Mouse (Mus musculus): ENCODE measurements around the gene Neurl1a. TPM values are rescaled to one million over a fixed set of nuclear protein-coding genes. Genes with fewer than 3 reads are reported as not detected.

Neurl1a gene
- total RNA-seq, 2 experiments from 2014 or later = 107 to 111 TPM

DNA sequence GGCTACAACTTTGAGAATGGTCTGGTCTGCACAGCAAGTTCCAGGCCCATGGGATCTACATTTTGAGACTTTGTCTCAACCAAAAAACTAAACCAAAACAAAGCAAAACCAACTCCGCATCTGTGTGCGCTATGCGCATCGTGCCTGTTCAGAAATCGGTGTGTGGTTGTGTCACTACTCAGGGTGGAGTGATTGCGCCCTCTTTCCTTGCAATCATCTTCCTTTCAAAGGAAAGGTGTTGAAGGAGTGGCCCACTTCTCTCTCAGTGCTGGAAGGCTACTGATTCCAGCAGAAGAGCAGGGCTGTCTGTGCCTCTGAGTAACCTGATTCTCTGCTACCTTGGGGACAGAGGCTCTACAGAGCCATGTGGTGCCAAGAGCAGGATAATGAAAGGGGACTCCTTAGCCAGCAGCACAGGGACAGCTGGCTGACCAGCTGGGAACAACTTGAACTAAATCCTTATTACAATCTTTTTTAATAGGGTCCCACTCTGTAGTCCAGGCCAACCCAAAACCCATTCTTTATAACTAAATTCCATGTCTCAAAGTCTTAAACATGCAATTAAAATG lies 15.4 kb upstream of the Neurl1a start:
- intact Hi-C loops (cut with DNase I) = no loop called here
- DNase-seq (ENCODE audit: extremely low spot score in 1 of 2, low spot score in 2 of 2) = no peak

DNA sequence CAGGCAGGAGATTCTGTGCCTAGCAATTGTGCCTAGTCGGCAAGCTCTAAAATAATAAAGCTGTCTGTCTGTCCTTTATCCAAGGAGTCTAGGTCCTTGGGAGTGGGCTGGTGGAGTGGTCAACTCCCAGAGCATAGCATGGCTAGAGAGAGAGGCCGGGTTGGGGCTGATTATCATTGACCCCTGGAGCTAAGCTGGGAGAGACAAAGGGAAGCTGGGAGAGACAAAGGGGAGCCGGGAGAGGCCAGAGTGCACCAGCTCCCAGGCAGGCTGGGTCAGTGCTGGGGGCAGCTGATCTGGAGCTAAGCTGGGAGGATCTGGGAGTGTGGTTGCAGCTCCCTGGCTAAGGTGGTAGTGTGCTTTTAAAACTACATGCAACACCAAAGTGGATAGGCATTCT lies 11.9 kb upstream of the Neurl1a start:
- intact Hi-C loops (cut with DNase I) = no loop called here
- no peak for DNase-seq (ENCODE audit: extremely low spot score in 1 of 2, low spot score in 2 of 2)

DNA sequence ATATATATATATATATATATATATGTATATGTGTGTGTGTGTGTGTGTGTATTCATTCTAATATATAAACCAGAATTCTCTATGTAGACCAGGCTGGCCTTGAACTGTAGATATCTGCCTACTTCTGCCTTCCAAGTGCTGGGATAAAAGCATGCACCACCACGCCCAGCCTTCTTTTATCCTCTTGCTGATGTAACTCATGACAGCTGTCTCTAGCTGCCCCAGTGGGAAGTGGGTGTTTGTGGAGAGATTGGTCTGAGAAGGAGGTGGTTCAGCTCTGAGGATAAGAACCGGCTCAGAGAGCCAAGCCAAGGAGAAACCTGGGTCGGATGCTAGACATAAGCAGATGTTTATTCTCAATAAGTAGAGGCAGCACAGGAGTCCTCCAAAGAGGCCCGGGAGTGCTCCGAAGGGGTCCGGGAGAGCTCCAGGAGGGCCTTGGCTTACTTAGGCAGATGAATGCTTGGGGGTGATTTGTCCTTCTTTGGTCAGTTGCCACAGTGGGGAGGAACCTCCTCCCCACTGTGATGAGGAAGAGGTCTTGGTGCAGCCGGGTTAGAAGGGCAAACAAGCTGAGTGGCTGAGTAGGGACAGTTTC lies 10.9 kb upstream of the Neurl1a start:
- no peak for DNase-seq (ENCODE audit: extremely low spot score in 1 of 2, low spot score in 2 of 2)
- intact Hi-C loops (cut with DNase I) = loop anchor here (2.0 kb wide), 1 partner anchor 47 kb away; no protein-coding TSS in a partner anchor

DNA sequence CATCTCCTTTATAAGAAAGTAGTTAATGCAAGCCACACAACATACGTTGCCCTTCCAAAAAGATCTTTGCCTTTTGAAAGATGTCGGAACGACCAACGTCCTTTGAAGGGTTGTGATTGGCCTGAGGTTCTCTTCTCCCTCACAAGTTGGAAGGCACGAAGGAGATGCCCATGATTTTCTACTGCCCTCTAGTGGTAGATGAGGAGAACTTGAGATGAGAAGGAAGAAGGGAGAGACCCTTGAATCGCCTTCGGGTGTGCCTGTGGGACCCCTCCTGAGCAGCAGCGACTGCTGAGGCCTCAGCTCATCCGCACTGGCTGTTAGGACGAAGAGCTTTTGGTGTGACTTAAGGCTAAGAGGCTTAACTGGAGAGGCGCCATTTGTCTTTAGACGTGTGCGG lies 10.4 kb upstream of the Neurl1a start:
- intact Hi-C loops (cut with DNase I) = loop anchor here (2.0 kb wide), 1 partner anchor 47 kb away; no protein-coding TSS in a partner anchor
- no peak for DNase-seq (ENCODE audit: extremely low spot score in 1 of 2, low spot score in 2 of 2)

DNA sequence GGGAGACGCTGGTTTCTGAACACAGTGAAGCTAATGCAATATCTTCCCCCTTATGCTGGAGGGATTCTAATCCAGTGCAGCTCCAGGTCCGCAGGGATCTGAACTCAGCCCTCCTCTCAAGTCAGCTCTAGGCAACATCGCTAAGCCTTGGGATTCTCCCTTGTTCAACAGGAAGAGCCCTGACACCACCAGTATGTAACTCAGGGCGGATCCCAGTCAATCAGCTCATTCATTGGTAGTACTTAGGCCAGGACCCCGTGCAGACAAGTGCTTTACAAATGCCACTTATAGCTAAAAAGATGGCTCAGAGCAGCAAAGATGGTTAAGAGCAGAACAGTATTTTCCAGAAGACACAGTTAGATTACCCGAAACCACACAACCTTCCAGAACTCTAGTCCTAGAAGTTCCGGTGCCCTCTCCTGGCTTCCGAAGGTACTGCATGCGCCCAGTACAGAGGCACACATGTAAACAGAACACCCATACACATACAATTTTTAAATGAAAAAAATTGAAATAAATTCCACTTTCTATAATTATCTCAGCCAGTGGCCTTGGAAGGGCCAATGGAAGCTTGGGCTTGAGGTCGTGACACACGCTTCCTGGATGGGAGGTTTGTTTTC lies 9.7 kb upstream of the Neurl1a start:
- DNase-seq (ENCODE audit: extremely low spot score in 1 of 2, low spot score in 2 of 2) = peak; percentile 75 to 87
- intact Hi-C loops (cut with DNase I) = loop anchor here (2.0 kb wide), 1 partner anchor 48 kb away; no protein-coding TSS in a partner anchor

DNA sequence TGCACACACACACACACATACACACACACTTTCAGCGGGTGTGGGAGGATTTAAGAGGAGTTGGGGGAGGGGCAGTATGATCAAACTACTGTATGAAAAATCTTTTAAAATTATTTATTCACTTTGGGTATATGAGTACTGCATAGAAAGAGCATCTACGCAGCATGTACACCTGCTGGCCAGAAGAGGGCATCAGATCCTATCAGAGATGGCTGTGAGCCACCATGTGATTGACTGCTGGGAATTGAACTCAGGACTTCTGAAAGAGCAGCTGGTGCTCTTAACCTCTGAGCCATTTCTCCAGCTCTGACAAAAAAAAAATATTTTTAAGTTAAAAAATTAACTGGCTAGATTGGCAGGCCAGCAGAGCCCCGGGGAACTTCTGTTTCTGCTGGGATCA lies 4.1 kb upstream of the Neurl1a start:
- intact Hi-C loops (cut with DNase I) = no loop called here
- DNase-seq (ENCODE audit: extremely low spot score in 1 of 2, low spot score in 2 of 2) = no peak

DNA sequence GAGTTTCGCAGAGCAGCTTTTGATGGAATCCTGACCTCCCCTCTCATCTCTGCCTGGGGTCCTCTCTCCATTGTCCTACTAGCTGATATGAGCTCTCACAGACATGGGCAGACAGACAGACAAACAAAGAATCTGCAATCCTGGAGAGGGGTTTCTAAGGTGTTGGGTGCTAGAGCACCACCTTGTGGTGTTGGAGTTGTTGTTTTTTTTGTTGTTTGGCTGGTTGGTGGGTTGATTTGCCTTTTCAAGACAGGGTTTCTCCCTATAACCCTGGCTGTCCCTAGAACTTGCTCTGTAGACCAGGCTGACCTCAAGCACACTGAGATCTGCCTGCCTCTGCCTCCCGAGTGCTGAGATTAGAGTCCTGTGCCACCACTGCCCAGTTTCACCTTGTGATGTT lies 3.1 kb upstream of the Neurl1a start:
- intact Hi-C loops (cut with DNase I) = loop anchor here (5.0 kb wide), 1 partner anchor 87 kb away; no protein-coding TSS in a partner anchor
- no peak for DNase-seq (ENCODE audit: extremely low spot score in 1 of 2, low spot score in 2 of 2)

DNA sequence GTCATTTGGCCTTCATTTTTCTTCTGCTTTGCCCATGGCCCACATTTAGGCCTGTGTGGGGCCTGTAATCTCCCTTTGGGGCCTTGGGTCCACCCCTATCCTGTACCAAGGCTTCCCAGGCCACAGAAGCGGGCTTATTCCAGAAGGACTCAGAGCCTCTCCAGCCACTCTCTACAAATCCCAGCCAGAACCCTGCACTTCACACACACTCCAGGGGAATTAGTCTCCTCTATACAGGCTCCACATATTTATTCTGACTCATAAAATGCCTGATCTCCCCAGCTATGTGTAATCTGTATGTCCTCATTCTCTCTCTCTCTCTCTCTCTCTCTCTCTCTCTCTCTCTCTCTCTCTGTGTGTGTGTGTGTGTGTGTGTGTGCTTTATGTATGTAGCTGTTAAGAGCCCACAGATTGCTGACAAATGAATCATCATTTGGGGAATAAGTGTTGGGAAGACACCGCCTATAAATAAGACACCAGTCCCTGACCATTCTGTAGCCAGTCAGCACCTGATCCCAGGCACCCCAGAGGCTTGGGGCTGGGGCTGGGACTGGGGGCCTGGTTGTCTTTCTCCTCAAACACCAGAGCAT lies 1.6 kb upstream of the Neurl1a start:
- no peak for DNase-seq (ENCODE audit: extremely low spot score in 1 of 2, low spot score in 2 of 2)
- intact Hi-C loops (cut with DNase I) = loop anchor here (5.0 kb wide), 1 partner anchor 85 kb away; no protein-coding TSS in a partner anchor

DNA sequence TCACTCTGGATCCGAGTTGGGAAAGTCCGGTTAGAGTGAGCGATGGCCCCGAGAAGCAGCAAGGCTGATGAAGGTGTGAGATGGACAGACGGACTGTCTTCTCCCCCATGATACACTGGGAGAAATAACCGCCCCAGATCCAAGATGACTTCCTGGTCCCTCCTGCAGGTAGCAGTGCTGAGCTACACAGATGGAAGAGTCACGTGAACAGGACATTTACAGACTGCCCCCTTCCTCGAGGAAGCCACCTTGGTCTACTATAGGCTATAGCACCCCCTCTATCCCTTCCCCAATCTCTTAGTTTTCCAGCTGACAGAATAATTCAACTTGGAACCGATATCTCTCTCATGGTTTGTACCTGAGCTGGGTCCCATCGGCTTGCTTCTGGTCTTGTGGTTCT lies 619 bp upstream of the Neurl1a start:
- DNase-seq (ENCODE audit: extremely low spot score in 1 of 2, low spot score in 2 of 2) = peak in 1 of 2 experiments; percentile 53
- intact Hi-C loops (cut with DNase I) = loop anchor here (2.0 to 5.0 kb wide), 2 partner anchors 84 to 161 kb away; no protein-coding TSS in a partner anchor

DNA sequence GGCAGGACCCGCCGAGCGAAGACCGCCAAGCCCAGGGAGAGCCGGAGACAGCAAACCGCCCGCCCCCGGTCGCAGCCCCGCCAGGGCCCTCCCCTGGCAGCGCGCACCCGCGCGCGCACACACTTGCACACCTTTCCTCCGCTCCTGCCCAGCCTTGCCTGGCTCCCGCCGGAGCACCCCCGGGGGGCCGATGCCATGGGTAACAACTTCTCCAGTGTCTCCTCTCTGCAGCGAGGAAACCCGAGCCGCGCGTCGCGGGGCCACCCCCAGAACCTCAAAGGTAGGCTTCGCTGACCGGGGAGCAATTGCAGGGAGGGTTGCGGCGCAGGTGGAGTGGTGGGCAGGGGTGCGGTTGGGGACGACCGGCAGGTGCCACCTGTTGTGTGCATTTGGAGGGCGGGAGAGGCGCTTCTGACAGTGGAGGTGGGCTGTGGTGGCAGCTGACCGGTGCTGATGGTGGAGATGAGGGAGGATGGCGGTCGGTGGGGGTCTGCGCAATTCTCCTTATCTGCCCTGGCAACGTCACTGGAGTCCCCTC lies 721 bp downstream of the Neurl1a start:
- intact Hi-C loops (cut with DNase I) = loop anchor here (2.0 to 5.0 kb wide), 2 partner anchors 83 to 159 kb away; no protein-coding TSS in a partner anchor
- DNase-seq (ENCODE audit: extremely low spot score in 1 of 2, low spot score in 2 of 2) = peak in 1 of 2 experiments; percentile 66

DNA sequence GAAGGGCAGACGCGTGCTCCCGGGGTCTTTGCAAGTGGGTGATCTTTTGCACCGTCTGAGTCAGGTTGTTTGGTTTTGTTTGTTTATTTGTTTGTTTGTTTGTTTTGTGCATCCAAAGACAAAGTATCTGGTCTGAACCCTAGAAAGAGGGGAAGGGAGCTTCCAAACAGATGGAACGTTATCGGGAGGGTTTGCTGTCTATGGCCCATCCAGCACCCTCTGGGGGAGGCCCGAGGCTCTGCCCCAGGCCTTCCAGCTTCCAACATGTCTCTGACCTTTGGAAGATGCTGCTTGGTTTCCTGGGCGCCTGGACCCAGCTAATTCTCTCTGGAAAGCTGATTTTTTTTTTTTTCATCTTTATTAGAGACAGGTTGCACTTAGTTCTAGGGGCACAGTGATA lies 1.4 kb downstream of the Neurl1a start:
- intact Hi-C loops (cut with DNase I) = no loop called here
- no peak for DNase-seq (ENCODE audit: extremely low spot score in 1 of 2, low spot score in 2 of 2)

DNA sequence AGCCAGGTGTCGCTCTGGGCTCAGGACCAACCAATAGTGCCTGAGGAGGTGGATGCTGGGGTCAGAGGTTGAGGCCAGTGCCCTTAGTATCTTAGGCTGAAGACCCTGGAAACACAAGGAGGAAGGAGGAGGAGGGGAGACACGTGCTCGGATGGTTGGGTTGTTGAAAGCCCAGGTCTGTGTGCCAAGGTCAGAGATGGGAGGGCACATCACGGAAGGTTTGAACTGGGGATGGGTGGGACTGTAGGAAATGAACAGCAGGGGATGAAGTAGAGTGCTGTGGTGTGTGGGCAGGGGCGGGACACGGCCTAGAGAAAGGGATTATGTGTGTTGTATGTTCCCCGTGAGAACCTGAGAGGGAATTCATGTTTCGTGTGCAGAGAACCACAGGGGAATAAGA lies 5.6 kb downstream of the Neurl1a start:
- DNase-seq (ENCODE audit: extremely low spot score in 1 of 2, low spot score in 2 of 2) = no peak
- intact Hi-C loops (cut with DNase I) = no loop called here

DNA sequence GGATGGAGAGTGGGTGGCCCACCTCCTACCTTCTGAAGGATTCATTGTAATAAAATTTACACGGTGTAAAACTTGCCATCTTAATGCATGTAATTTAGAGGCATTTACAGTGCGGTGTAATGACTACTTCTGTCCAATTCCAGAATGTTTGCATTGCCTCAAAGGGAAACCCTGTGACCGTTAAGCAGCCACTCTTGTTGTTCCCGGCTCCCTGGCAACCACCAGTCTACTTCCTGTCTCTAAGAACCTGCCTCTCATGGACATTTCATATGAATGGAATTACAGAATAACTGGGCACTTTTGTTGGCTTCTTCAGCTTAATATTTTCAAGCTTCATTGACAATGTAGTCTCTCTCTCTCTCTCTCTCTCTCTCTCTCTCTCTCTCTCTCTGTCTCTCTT lies 6.1 kb downstream of the Neurl1a start:
- intact Hi-C loops (cut with DNase I) = no loop called here
- no peak for DNase-seq (ENCODE audit: extremely low spot score in 1 of 2, low spot score in 2 of 2)

DNA sequence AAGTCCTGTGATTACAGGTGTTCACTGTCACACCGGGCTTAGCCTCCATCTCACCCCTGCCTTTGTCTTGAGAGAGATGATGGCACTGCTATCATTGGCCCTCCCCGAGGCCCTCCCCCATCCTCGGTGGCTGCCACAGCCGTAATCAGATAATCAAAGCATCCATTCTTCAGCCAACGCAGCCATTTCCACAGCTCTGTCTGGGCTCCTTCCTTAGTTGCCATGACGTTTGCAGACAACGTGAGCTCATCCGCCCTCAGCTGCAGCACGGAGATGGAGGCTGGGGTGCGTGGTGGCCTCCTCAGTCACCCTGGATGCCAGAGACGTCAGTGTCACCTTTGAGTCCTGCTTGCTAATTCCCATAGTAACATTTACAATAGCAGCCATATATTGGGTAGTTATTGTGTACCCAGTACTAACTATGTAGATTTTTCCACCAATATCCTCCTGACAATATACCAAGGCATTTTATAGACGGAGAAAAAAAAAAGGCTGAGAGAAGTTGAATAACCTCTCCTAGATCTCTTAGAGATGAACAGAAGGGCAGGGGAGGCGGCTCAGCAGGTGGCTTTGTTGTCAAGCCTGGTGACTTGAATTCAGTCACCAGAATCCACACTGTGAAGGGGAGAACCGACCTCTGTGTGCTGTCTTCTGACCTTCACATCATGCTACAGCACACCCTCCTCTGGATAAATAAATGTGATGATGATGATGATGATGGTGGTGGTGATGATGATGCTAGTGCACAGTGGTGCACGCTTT lies 8.1 kb downstream of the Neurl1a start:
- intact Hi-C loops (cut with DNase I) = no loop called here
- DNase-seq (ENCODE audit: extremely low spot score in 1 of 2, low spot score in 2 of 2) = peak in 1 of 2 experiments; percentile 42

DNA sequence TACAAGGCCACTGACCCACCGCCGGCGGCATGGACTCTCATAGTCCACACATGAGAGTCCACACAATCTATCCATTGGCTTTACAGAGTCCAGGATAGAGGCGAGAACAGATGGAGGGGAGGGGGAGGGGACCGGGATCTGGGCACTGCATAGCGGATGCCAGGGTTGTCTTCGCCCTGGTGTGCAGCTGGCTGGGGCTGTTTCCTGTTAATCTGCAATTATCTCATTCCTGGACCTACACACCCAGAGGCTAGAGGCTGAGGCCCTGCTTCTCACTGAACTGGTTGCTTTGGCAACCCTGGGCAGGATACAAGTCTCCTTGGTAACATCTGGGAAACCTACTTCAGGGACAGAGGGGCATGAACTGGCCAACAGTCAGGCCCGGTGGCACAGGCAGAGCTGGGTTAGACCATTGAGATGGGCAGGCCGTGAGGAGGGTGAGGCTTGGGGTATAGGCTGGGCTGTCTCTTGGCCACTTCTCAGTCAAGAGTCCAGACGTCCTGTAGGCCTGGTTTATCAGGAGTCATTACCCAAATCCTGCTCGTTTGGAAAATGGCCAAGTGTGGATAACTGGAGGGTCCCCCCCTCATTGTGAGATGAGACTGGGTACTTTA lies 10.0 kb downstream of the Neurl1a start:
- intact Hi-C loops (cut with DNase I) = no loop called here

DNA sequence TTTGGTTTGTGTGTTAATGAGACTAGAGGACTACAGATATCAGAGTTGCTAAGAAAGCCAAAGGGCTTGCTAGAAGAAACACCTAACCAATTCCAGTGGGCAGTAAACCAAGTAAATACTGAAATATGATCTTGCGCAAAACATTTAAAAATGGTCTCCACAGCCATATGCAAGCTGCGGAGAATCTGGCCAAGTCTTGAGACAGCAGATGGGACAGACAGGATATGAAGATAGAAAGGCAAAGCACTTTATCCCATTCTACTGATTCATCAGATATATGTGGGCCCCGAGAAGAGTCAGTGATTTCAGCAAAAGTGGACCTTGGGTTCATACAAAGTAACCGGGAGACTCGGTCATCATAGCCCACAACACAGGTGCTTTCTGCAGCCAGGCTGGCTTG lies 13.5 kb downstream of the Neurl1a start:
- intact Hi-C loops (cut with DNase I) = no loop called here
- DNase-seq (ENCODE audit: extremely low spot score in 1 of 2, low spot score in 2 of 2) = no peak

More for the DNA sequence above, 10.0 kb downstream of the Neurl1a start:
- no peak for DNase-seq (ENCODE audit: extremely low spot score in 1 of 2, low spot score in 2 of 2)

DNA sequence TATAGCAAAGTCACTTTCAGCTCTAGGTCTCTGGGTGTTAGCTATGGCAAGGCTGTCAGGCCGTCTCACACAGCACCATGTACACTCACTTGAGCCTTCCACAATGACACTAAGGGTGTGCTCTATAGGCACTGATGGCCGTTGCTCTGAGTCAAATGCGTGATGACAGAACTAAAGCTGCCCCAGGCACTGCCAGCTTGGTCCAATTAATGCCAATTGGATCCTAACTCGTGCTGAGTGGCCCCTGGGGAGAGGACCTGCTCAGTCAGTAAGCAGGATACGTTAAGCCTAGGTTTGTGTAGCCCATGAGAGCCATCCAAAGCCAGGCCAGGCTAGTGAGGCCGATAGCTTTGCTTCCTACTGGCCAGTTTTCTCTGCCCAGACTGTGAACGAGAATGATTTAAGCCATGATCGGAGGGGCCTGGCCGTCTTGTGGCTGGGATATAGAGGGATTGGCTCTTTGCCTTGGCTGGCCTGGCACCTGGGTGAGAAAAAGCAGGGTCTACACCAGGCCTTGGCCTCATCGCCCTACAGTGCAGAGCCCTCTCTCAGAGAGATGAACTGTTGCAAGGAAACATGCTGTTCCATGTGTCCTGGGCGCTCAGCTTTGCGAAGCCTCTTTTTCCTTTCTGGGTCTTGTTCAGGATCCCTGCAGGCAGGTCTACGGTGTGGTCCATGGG lies 20.2 kb downstream of the Neurl1a start:
- intact Hi-C loops (cut with DNase I) = no loop called here
- no peak for DNase-seq (ENCODE audit: extremely low spot score in 1 of 2, low spot score in 2 of 2)

DNA sequence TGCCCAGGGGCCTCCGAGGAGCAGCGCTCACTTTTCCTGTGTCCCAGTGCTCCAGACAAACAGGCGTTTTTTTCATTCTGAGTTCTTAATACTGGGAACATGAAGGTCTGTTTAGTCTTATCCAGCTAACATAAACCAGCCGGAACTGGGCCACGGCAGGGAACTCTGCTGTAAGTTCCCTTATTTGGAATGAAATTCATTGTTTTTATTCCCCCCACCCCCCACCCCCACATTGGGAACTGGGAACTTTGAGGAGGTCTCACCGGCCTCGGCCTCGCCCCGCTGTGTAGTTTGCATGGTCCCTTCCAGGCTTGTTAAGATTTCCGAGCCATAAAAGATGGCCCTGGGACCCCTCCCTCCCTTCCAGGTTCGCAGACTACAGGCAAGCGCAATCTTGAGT lies 23.4 kb downstream of the Neurl1a start:
- no peak for DNase-seq (ENCODE audit: extremely low spot score in 1 of 2, low spot score in 2 of 2)
- intact Hi-C loops (cut with DNase I) = no loop called here

All from left cerebral cortex, postnatal 10 days (tissue).